9 mouse cellular contexts compared by ENCODE assay signal in the genomic region with DNA sequence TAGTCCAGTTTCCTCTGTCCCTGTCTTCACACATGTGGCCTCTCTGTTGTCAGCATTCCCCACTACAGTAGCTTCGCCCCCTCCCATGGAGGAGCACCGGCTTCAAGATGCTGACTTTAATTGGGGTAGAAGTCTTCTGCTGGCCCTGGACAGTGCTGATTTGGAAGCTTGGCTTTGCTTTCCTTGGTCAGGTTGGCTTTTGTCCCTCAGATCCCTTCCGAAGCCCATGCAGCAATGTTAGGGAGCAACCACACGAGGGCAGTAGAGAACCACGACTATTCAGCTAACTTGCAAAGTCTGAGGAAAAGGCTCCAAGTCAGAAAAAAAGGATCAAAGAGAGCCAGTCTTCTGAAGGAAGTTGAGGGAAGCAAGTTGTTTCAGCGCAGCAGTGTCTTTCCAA. TPM values are rescaled to one million over a fixed set of nuclear protein-coding genes. Genes with fewer than 3 reads are reported as not detected.
DNase-seq lines count a peak whose midpoint lies in the region; ATAC-seq and TF ChIP-seq lines count a peak whose summit lies in the region.
"Had no signal": no experiment of that assay in that cellular context is flagged by ENCODE, and none has a peak within 500 bp of the region (broad histone marks: within the 10 kb centered on the region; RNA-seq: fewer than 3 reads in every experiment).

No protein-coding gene starts in this region.

- peak overlapping the region; percentile 27; the same call in 1 of the 2 replicates for H3K4me2 ChIP-seq in embryonic facial prominence, embryonic 13.5 days
- peak overlapping the region; percentile 43 for H3K4me2 ChIP-seq in heart, embryonic 13.5 days
- no peak overlapping the region for H3K4me2 ChIP-seq in liver, postnatal 0 days (ENCODE audit: low read depth, low read length)

- peak; percentile 79 to 84 for DNase-seq in adrenal gland, postnatal 36 days
- peak; percentile 84 for DNase-seq in kidney, postnatal 14 days
- peak; percentile 75 for DNase-seq in liver, postnatal 0 days
- DNase-seq in ovary, adult 18-20 months (ENCODE audit: low spot score): peak; percentile 46
- peak; percentile 61 for DNase-seq in thymus, postnatal 25 days

- no peaks in the 10 kb centered on the region for H3K27me3 ChIP-seq in E14TG2a.4 (ENCODE audit: insufficient read depth, low read length)
- H3K27me3 ChIP-seq in embryonic facial prominence, embryonic 13.5 days: no peaks in the 10 kb centered on the region
- H3K27me3 ChIP-seq in heart, embryonic 13.5 days (replicated peaks): no peaks in the 10 kb centered on the region
- no peaks in the 10 kb centered on the region for H3K27me3 ChIP-seq in liver, postnatal 0 days (ENCODE audit: insufficient read depth, low read length)

- peaks cover 27% of the 10 kb centered on the region for H3K36me3 ChIP-seq in E14TG2a.4 (ENCODE audit: insufficient read depth, low read length)
- peaks cover 31% of the 10 kb centered on the region for H3K36me3 ChIP-seq in embryonic facial prominence, embryonic 13.5 days
- H3K36me3 ChIP-seq in heart, embryonic 13.5 days: peaks cover 9% of the 10 kb centered on the region
- H3K36me3 ChIP-seq in liver, postnatal 0 days (replicated peaks; ENCODE audit: insufficient read depth, low read length): peaks cover 2% of the 10 kb centered on the region

- no peak overlapping the region for H3K4me3 ChIP-seq in E14TG2a.4 (replicated peaks; ENCODE audit: low read length)
- H3K4me3 ChIP-seq in embryonic facial prominence, embryonic 13.5 days: no peak overlapping the region
- H3K4me3 ChIP-seq in heart, embryonic 13.5 days: no peak overlapping the region
- no peak overlapping the region for H3K4me3 ChIP-seq in liver, postnatal 0 days (ENCODE audit: low read depth, low read length)

- H3K4me1 ChIP-seq in E14TG2a.4 (replicated peaks; ENCODE audit: low read depth, low read length): peaks cover 52% of the 10 kb centered on the region
- peaks cover 4% of the 10 kb centered on the region for H3K4me1 ChIP-seq in embryonic facial prominence, embryonic 13.5 days
- H3K4me1 ChIP-seq in heart, embryonic 13.5 days: peaks cover 44% of the 10 kb centered on the region
- no peaks in the 10 kb centered on the region for H3K4me1 ChIP-seq in liver, postnatal 0 days (ENCODE audit: insufficient read depth)

- H3K9ac ChIP-seq in embryonic facial prominence, embryonic 13.5 days: peak overlapping the region; percentile 41; the same call in 1 of the 2 replicates
- peak overlapping the region; percentile 61; the same call in 1 of the 2 replicates for H3K9ac ChIP-seq in heart, embryonic 13.5 days
- H3K9ac ChIP-seq in liver, postnatal 0 days (replicated peaks): no peak overlapping the region

- TF ChIP-seq CTCF in E14TG2a.4 (conservative IDR thresholded peaks at IDR 0.05; ENCODE audit: low read length): peak; percentile 85
- TF ChIP-seq CTCF in liver, postnatal 0 days (IDR thresholded peaks at IDR 0.05; ENCODE audit: low read depth): peak; percentile 96

- H3K27ac ChIP-seq in embryonic facial prominence, embryonic 13.5 days: 0 out of 2 replicates have a peak overlapping the region, but pooled peaks have one; percentile 4
- H3K27ac ChIP-seq in heart, embryonic 13.5 days (replicated peaks): no peak overlapping the region
- H3K27ac ChIP-seq in liver, postnatal 0 days (ENCODE audit: low read depth): no peak overlapping the region
- H3K27ac ChIP-seq: macrophage had no signal

- ATAC-seq in embryonic facial prominence, embryonic 13.5 days (ENCODE audit: insufficient number of reproducible peaks, insufficient read depth, low FRiP score, low TSS enrichment, low read depth): no peak
- ATAC-seq in heart, embryonic 13.5 days (ENCODE audit: extremely low read depth, insufficient number of reproducible peaks, low FRiP score, low TSS enrichment): no peak
- ATAC-seq in liver, postnatal 0 days: peak; percentile 29; the same call in 1 of the 2 replicates

- 8% methylated on average over 6 of the region's 6 CpGs for WGBS in embryonic facial prominence, embryonic 13.5 days
- 6% methylated on average over 6 of the region's 6 CpGs for WGBS in heart, embryonic 13.5 days
- 14% methylated on average over 6 of the region's 6 CpGs for WGBS in liver, postnatal 0 days (ENCODE audit: insufficient replicate concordance)

- no peaks in the 10 kb centered on the region for H3K9me3 ChIP-seq in E14TG2a.4 (ENCODE audit: low read length)
- H3K9me3 ChIP-seq in embryonic facial prominence, embryonic 13.5 days: no peaks in the 10 kb centered on the region
- no peaks in the 10 kb centered on the region for H3K9me3 ChIP-seq in heart, embryonic 13.5 days
- no peaks in the 10 kb centered on the region for H3K9me3 ChIP-seq in liver, postnatal 0 days (ENCODE audit: low read length)

- no peak for TF ChIP-seq EP300 in liver, postnatal 0 days (IDR thresholded peaks at IDR 0.05; ENCODE audit: low read depth)

RNA-seq across cellular contexts. Expression of gene Mrpl33, which starts 33.2 kb away (rescaled TPM):
- 100 to 1,000 TPM; 292 to 420 TPM for total RNA-seq in adrenal gland, postnatal 36 days (2021)
- polyA plus RNA-seq in embryonic facial prominence, embryonic 13.5 days (2015; fragmentation: Nextera tagmentation; extraction: Ambion mirVana): 279 and 345 TPM in 2 replicates
- polyA plus RNA-seq in heart, embryonic 13.5 days (2015; fragmentation: Nextera tagmentation; extraction: Ambion mirVana): 381 and 421 TPM in 2 replicates
- polyA plus RNA-seq in liver, postnatal 0 days (2015; fragmentation: Nextera tagmentation; extraction: Ambion mirVana): 165 and 167 TPM in 2 replicates

RNA-seq across cellular contexts. Expression of gene Supt7l, which starts 35.9 kb away (rescaled TPM):
- 10 to 100 TPM; 19.1 to 19.8 TPM for total RNA-seq in adrenal gland, postnatal 36 days (2021)
- polyA plus RNA-seq in embryonic facial prominence, embryonic 13.5 days (2015; fragmentation: Nextera tagmentation; extraction: Ambion mirVana): 29.1 and 29.8 TPM in 2 replicates
- polyA plus RNA-seq in heart, embryonic 13.5 days (2015; fragmentation: Nextera tagmentation; extraction: Ambion mirVana): 17.9 and 18.0 TPM in 2 replicates
- polyA plus RNA-seq in liver, postnatal 0 days (2015; fragmentation: Nextera tagmentation; extraction: Ambion mirVana): 4.9 and 5.2 TPM in 2 replicates

RNA-seq across cellular contexts. Expression of gene Slc4a1ap, which starts 36.7 kb away (rescaled TPM):
- total RNA-seq in adrenal gland, postnatal 36 days (2021): 10 to 100 TPM; 30.6 to 31.8 TPM
- 36.3 and 37.4 TPM in 2 replicates for polyA plus RNA-seq in embryonic facial prominence, embryonic 13.5 days (2015; fragmentation: Nextera tagmentation; extraction: Ambion mirVana)
- 21.3 and 22.8 TPM in 2 replicates for polyA plus RNA-seq in heart, embryonic 13.5 days (2015; fragmentation: Nextera tagmentation; extraction: Ambion mirVana)
- 8.2 and 8.7 TPM in 2 replicates for polyA plus RNA-seq in liver, postnatal 0 days (2015; fragmentation: Nextera tagmentation; extraction: Ambion mirVana)
